Mouse (Mus musculus) embryo, embryonic 9.5 days (tissue): ENCODE measurements at regions not wholly inside any gene's neighbourhood (a gene's known extent, or its start where the extent isn't known, plus 50 kb on each side); places are given as distances from the start of the nearest gene placed in this dataset.
A peak's percentile ranks its signal among the peaks of the same experiment; 100 is the strongest.

Experiments used
- DNase-seq: peaks from one replicate; pipeline ENCODE4 v3.0.0-alpha.2; 2017; ENCODE audit errors: extremely low spot score

DNA sequence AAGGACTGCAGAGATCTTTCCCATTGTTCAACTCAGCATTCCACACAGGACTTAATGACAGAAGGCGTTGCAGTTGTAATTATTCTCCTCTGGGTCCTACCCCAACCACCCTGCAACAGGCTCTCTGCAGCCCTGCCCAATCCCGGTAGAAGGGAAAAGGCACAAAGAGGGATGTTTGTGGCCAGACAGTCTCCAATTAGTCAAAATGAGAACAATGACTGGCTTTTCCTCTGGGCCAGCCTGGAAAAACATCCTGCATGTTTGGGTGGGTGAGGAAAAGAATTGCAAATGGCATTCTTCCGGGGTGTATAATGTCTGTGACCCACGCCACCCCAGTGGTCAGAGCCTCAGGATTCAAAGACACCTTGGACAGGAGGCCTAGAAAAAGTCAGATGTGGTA, 168.8 kb upstream of the Spag17 start:
- DNase-seq: no peak

GRCm38 (mm10) chr3:99738093-99738803, 147.0 kb upstream of the Spag17 start:
- DNase-seq: no peak

GRCm38 (mm10) chr3:99739654-99740053, 145.6 kb upstream of the Spag17 start:
- no peak for DNase-seq

- no peak for DNase-seq
These were observed 143.7 kb upstream of the Spag17 start for GRCm38 (mm10) chr3:99741249-99742222.

- DNase-seq: no peak
These were observed 135.5 kb upstream of the Spag17 start for GRCm38 (mm10) chr3:99749725-99750124.

DNA sequence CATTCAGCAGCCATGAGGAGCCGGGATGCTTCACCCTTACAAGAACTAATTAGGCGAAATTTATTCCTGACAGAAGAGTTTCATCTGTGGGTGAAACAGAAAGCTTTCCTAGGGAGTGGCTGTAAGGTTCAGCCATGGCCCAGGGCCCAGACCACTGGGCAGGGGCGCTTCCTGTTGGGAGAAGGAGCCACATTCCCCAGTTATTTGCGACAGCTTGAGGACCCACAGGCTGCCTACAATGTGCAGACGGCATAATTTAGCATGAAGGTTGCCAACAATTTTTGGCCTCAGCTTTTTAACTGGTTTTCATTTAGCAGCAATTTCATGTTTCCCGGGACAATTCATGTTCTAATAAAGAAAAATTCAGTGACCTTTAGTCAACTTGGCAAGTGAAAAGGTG, 106.7 kb upstream of the Spag17 start:
- DNase-seq: no peak

- no peak for DNase-seq
These were observed 99.2 kb upstream of the Spag17 start for GRCm38 (mm10) chr3:99785955-99786529.

DNA sequence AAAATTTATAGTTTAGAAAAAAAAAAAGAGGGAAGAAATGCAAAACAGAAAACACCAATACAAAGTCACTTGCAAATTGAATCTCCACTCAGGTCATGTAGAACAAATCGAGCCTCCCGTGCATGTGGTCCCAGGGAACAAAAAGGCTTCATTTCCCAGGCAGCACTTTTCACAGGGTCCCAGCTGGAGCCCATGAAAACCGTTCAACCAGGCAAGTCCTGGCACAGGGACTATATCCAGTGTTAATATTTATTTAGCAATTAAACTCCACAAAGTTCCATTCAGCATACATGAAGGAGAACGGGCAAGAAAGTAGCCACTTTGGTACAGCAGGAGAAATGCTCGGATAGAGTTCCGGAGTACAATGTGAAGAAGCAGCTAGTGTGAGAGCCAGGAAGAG, 93.9 kb upstream of the Spag17 start:
- DNase-seq: no peak

- DNase-seq: no peak
These were observed 91.6 kb upstream of the Spag17 start for GRCm38 (mm10) chr3:99793622-99794021.

- no peak for DNase-seq
These were observed 89.4 kb upstream of the Spag17 start for GRCm38 (mm10) chr3:99795835-99796234.

DNA sequence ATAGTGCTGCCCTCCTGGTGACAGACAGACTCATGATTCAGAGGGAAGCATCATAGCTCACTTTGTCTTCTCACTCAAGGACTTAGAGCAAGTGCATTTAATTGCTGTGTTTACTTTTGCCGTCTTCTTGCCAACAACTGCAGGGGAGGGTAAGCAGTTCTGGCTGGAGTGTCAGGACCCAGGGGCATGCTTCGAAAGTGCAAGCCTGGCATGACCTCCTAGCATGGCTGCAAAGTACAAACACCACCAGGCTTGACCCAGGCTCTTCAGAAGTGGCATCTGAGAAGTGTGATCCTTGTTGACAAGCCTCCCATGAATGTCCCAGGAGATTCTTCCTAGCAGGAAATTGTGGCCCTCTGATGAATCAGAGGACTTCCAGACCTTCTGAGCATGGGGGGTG, 87.4 kb upstream of the Spag17 start:
- no peak for DNase-seq

- no peak for DNase-seq
These were observed 74.7 kb upstream of the Spag17 start for GRCm38 (mm10) chr3:99810532-99810931.

DNA sequence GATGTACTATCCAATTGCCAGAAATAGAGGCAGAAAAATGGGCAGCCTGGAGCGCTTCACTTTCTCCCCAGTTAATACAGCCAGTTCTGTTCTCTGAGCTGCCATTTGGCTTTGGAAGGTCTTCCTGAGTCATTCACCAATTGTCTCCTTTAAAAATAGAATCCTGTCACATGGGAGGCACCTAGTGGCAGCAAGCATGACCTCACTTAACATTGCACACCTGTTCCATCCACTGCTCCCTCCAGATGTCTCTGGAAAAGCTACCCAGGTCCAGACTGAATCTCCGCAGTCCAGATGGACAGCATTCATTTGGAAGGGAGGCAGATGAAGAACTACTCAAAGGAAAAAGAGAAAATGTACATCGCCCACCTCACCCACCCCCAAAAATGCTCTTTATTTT, 73.9 kb upstream of the Spag17 start:
- no peak for DNase-seq

DNA sequence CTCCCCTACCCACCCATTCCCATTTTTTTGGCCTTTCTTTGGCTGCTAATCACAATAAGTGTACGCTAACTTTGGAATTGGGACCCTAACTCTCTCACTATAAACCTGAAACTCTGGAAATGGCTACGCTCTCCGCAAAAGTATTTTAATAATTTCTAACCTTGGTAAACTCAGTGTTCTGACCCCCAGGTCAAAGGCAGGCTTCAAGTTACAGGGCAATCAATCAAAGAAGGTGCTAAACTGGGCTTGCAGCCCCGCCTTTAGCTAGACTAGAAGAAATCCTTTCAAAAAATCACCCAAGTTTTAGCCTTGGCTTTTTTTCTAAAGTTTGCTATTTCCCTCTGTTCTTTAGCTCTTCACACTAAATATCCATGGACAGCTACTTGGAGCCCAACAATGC, 72.4 kb upstream of the Spag17 start:
- peak; percentile 38 for DNase-seq

- no peak for DNase-seq
These were observed 70.1 kb upstream of the Spag17 start for GRCm38 (mm10) chr3:99815115-99815514.

GRCm38 (mm10) chr3:99817965-99818364, 67.2 kb upstream of the Spag17 start:
- DNase-seq: peak; percentile 42

DNA sequence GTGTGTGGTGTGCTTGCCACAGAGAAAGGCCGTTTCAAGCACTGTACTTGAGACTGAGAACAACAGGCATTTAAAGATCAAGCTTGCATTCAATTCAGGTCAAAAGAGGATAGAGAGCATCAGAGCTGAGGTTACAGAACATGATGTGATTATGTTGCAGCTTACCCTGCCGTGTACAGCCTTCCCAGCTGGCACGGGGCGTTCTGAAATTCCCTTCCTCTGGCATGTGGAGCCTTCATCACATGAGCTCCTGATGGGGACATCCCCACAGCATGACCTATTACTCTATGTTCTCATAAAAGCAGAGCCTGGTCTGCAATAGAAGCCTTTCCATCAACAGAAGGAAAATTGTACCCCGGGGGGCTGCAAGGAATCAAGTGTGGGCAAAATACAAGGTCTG, 62.5 kb upstream of the Spag17 start:
- DNase-seq: no peak

GRCm38 (mm10) chr3:99823256-99823655, 62.0 kb upstream of the Spag17 start:
- DNase-seq: no peak
